Mouse (Mus musculus): ENCODE data around the gene Bcat1.

Gene Bcat1

DNA sequence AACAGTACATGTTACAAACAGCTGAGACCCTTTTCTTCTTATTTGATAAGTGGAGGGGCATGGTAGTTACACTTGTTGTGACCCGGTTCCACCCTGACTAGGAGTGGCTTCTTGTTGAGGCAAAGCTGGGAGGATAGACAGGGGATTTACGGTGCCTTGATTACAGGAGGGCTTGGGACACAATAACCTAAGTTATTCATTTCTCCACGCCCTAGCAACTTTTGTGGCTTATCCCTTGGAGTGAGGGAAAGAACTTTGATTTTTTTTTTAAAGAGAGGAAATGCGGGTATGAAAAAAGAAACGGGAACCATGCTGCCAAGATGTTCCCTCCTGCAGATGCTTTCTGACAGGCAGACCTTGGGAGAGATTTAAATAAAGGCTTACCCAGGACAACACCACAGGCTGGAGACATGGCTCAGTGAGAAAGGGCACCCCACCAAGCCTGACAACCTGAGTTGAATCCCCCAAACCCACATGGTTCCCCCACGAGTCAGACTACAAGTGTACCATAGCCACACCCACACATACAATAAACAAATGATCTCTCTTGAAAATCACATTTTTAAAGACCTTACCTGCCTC is 20.6 kb downstream of the Bcat1 start:
- no peak for DNase-seq (ENCODE audit: low spot score)

DNA sequence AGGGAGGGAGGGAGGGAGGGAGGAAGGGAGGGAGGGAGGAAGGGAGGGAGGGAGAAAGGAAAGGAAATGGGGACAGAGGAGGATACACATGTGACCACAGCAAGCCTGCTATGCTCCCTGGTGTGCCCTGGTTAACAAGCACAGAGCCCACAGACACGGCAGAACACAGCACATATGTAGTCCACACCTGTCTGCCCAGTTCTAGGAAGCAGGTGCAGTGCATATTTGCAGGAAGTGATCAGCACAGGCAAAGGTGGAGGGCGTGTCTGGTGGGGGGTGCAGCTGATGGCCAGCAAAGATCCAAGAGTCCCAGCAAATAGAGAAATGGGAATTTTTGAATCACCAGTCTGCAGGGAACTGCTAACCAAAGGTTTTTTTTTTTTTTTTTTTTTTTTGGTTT is 23.3 kb downstream of the Bcat1 start:
- no peak for DNase-seq (ENCODE audit: low spot score)

DNA sequence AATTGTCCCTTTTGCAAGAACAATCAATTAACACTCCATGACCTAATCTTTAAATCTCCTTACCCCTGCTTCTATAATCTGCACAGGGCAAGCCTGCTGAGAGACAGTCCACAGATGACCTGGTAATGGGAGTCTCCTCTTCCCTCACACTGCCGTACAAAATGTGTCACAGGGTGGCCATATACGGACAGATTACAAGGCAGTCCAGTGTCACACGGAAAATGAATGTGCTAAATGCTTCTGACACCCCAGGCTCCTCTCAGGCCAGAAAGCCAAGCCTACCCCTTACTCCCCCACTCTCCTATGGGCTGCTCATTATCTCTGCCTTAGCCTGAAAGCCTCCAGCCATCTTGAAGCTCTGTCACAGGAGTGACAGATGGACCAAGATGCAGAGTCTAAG is 25.1 kb downstream of the Bcat1 start:
- DNase-seq (ENCODE audit: low spot score), result no peak

DNA sequence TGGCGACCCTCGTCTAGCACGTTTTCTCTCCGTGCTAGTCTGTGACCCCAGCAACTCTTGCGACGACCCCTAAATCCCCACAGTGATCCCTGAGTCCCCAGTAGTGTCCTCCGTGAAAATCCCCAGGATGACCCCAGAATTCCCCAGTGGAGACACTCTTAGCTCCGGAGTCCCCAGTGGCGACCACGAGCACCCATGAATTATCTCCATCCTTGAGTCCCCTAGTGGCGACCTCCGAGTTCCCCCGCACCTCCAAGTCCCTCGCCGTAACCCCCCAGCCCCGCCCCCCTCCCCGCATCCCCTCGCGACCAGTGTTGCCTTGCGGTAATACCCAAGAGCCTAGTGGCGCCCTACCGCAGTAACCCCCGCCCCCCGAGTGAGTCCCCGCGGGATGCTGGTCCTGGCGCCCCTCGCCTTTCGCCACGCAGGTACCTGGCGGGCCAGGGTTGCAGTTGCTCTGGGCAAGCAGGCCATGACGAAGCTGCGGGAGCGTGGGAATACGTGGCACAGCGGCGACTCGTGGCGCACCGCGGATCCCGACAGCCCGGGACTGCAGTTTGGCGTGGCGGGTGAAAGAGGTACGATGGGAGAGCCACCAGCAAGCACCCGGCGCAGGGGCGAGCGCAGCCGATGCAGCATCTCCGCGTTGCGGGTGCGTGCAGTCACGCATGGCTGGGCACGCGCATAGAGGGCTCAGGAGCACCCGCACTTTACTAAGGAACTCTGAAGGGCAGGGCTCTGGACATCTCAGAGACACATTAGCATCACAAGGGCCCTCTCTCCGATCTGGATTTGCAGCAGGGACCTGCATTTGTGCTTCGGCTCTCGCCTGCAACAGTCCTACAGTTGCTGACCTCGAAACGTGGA is 27.6 kb downstream of the Bcat1 start:
- no peak for DNase-seq (ENCODE audit: low spot score)

DNA sequence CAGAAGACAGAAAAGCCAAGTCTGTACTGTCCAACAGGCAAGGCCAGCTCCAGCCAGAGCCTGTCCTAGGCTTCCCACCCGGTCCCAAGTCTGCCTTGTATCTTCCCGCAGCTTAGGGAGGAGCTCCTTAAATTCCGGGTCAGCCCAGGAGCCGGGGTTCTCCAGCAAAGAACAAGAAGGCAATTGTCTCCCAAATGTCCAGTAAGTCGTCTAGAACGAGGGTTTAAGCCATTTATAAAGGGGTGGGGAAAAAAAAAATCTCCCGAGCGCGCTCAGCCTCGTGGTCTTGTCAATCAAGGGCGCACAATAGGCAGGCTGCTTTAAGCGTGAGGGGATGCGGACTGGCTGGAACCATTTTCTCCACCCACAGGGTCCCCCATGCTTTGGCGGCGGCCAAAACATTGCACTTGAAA is 28.5 kb downstream of the Bcat1 start:
- DNase-seq (ENCODE audit: low spot score), result no peak

DNA sequence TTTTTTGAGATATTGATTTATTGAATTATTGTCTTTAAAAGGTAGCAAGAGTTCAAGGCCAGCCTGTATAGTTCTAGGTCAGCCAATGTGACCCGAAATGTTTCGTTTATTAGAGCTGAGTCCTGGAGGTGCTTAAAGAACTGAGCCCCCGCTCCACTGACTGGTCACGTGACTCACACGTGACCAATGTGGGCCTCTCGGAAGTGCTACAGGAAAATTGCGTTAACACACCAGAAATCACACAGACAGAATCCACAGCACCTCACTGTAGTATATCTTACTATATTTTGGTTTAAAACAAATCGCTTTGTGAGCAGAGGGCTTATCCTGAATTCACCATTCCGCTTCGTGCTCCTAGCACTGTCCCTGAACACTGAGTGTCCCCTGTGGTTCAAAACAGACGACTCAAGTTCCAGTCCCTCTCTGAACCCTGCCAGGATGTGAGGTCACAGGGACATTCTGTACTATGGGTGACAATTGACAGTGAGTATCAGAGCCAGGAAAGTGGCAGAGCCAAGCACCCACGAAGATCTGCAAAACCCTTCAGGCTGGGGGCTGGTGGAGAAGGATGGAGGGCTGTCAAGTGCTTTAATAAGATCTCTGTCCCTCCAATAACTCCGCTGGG is 29.6 kb downstream of the Bcat1 start:
- no peak for DNase-seq (ENCODE audit: low spot score)

DNA sequence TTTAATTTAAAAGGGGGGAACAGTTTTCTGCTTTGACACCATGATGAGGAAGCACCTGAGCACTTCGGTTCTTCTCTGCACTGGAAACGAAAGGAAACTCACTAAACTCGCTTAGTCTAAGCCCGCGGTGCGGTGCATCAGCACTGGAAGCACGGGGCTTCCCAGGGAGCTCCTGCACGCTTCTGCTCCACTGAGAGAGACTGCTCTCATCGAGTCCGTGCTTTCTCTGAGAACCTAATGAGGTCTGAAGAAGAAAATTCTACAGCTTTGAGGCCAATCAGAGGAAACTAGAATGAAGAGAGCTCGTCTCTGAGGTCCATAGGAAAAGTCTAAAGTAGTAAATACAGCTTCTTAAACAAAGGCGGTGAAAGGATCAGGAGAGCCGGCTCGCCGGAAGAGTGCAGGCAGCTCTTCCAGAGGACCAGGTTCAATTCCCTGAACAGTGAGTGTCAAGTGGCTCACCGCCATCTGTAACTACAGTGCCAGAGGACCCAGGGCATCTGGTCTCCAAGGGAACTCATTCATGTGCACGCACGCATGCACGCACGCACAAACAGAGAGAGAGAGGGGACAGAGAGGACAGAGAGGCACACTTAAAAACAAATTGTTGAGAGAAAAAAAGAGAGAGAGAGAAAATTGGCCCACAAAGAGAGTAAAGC is 30.9 kb downstream of the Bcat1 start:
- no peak for DNase-seq (ENCODE audit: low spot score)

DNA sequence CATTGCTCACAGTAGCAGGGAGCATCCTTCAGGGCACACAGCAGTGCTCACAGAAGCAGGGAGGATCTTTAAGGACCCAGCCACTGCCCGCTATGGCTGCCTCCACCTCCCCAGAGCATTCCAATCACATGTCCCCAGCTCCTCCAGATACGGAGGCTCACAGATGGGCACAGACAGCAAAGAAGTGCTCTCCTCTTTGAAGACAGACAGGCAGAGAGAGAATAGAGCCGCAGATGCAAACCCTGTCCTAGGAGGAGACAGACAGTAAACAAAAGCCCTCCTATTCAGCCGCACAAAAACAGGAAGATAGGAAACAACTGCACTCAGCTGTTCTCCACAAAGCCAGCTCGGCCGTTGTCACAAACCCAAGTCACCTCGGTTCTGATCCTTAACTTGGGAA is 35.3 kb downstream of the Bcat1 start:
- no peak for DNase-seq (ENCODE audit: low spot score)

DNA sequence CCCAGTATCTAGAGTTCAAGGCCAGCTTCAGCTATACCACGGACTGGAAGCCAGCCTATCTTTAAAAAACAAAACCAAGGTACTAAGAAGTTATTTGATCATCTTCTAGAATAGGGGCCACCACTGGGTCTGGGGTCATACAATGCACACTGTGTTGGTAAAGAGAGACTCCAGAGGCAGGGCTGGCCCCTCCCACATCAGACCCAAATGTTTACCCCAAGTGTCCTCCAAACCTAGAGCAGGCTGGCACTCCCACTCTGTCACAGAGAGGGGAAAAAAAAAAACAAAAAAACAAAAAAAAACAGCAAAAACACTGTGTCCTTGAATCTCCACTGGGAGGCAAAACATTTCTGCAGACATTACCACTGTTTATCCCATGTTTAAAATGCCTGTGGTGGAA is 38.4 kb downstream of the Bcat1 start:
- DNase-seq (ENCODE audit: low spot score), result no peak

DNA sequence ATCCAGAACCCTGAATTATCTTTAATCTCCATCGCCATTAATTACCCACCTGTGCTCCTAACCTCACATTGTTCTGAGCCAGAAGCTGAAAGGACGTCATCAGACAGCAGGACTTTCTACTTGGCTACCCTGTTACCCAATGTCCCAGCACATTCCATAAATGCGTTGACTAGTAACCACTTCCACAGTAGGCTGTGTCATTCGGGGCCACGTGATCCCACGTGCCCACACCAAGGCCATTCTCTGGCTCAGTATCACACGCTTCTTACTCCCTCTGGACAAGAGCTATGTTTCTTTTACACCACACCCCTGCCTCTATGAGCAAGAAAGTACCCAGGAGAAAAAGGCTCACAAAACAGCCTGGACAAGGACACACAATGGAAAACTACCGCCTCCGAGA is 40.6 kb downstream of the Bcat1 start:
- DNase-seq (ENCODE audit: low spot score), result no peak

DNA sequence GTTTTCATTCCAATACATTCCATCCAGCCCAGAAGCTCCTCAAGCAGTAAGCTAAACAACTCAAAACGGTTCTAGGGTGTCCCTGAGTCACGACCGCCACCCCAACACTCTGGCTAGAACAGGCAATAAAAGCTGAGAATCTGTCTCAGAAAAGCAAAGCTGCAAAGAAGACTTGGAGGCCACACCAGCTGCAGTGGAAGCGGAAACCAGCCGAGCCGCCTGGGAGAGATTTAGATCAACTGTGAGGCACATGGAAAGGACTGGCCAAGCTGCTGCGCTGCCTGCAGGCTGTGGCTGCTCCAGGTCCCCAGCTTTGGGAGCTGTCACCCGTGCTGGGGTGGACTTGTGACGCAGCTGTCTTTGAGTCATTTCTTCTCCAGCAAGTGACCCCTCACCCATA is 45.4 kb downstream of the Bcat1 start:
- no peak for DNase-seq (ENCODE audit: low spot score)

DNA sequence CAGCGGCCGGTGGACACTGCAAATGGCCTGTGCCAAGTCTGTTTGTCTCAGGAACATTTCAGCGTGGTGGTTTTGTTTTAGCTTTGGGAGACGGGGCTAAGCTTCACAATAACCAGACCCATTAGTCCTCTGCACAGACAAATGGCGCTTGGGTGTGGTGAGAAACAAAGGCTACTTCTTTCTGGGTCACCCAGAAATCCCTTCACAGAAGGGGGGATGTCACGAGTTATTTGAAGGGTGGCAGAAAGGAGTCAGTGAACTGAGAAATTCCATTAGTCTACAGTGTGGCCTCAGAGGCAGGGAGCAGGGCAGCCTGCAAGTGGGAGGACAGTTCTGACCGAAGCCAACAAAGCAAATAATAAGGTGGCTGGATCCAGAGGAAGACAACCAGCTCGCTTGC is 52.0 kb downstream of the Bcat1 start:
- DNase-seq (ENCODE audit: low spot score), result no peak

DNA sequence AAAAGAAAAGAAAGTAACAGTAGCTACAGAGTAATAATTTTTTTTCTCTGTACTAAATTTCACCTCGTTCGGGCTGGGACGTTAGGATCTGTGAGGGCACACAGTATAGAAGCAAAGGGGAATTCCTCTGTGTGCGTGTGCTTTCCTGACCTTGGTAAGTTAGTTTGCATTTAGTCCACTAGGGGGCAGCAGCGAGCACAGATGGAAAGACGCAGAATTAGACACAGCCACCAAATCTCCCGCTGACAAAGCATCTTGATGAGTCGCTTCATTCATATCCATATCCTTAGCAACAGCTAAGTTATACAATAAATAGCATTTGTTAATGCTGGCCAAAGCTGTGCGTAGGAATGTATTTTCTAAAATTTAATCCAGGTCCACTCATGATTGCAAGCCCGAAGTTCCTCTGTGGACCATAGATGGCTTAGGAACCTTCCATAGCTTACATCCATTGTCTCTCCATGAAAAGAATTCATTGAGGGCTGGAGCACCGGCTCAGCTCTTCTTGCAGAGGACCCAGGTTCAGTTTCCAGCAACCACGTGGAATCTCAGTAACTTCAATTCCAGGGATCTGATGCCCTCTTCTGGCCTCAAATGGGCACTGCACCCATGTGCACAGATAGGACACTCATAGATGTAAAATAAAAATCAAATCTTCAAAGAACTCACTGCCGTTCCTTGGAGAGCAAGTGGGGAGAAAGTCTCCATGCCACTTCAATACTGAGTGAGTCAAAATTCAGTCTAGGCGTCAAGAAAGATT is 52.8 kb downstream of the Bcat1 start:
- DNase-seq (ENCODE audit: low spot score), result peak; percentile 14

DNA sequence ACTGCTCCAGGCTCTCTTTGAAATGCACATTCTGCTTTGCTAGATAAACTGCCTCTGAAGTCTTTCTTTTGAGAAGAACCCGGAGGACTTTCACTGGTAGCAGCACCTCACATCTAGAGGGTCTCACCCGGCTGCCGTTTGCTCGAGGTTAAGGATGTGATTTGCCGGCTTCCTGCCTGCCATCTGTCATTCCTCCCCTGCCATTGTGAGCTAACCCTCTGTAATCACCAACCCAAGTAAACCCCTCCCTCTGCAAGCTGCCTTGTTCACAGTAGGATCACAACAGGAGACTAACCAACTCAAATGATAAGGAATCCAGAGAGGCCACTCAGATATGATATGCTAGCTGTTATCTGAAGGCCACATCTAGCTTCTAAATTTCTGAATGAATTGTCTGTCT is 53.6 kb downstream of the Bcat1 start:
- no peak for DNase-seq (ENCODE audit: low spot score)

DNA sequence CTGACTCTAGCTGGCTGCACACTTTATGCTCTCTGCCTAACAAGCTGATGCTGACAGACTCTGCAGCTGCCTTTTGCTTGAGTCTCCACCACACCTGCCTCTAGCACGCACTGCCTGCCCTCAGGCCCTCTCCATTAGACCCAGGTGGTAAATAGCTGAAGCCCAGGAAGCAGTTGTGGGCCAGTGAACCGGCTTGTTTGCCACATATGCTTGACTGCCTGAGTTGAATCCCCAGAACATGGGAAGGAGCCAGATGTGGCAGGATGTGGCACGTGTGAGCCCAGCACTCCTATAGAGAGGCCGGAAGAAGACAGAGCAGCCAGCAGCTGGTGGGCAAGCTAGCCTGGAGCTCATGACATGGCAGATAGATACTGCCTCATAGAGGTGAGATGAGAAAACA is 55.4 kb downstream of the Bcat1 start:
- no peak for DNase-seq (ENCODE audit: low spot score)

DNA sequence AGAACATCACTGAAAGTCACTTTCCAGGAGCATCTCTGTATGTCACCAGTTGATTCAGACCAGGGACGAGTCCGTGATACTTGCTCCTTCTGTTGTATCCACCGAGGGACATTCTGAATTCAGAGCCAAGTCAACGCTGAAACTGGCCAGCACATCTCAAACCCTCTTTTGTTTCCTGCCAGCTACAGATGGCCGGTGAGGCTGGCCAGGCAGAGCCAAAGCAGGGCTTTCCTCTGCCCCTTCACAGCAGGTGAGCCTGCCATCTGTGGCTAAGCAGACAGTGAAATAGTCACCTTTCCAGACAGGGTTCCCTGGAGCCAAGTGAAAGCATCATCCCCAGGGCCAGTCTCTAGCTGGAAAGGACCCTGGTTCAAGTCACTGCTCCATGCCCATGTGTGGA is 57.7 kb downstream of the Bcat1 start:
- no peak for DNase-seq (ENCODE audit: low spot score)

DNA sequence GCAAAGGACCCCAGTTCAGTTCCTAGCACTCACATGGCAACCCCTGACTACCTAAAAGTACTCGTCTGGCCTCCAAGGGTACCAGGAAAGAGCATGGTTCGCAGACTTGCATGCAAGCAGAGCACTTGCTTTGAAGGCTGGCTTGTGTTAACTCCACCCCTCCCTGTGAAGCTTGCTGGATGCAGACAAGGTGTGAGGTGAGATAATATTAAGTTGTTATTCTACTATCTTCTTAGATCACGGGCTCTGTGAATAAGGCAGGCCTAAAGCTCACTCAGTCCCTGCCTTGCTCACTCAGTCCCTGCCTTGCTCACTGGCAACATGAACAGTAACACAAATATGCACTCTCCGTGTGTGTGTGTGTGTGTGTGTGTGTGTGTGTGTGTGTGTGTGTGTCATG is 58.5 kb downstream of the Bcat1 start:
- DNase-seq (ENCODE audit: low spot score), result no peak

DNA sequence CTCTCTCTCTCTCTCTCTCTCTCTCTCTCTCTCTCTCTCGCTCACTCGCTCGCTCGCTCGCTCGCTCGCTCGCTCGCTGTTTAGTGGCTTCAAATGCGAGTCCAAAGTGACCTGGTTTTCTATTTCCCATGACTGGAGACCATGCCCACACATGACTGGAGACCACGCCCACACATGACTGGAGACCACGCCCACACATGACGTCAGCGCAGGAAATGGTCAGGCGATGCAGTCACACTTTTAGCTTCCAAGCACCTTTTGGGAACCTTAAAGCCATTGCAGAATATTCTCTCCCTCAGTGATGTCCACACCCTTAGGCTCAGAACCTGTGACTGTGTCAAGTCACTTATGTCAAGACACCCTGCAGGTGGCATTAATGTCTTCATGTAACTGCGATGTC is 59.3 kb downstream of the Bcat1 start:
- no peak for DNase-seq (ENCODE audit: low spot score)

DNA sequence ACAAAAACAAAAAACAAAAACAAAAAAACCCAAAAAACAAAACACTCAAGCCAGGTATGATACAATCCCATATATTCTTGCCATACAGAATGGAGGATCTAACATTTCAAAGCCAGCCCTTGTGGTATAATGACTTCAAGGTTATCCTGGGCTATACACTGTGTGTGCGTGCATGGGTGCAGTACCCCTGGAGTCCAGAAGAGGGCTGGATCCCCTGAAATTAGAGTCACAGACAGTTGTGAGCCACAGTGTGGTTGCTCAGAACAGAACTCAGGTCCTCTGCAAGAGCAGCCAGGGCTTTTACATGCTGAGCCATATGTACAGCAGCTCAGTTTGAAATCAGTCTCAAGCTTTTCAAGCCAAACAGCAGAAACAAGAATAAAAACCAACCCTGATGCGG is 61.0 kb downstream of the Bcat1 start:
- no peak for DNase-seq (ENCODE audit: low spot score)

DNA sequence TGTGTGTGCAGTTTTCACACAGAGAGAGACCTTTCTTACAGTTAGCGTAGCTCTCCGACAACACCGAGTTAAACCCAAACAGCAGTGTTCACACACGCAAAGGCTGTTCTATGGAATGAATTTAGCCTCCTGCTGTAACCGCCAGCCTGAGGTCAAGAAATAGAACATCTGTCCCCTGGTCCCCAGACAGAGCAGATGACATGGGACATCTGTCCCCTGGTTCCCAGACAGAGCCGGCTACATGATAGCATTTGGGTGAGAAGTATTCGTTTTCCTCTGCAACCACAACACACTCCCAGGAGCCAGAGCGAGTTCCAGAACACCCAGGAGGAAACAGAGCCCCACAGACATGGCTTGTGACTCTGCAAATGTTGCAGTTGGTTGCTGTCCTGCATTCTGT is 63.3 kb downstream of the Bcat1 start:
- DNase-seq (ENCODE audit: low spot score), result no peak

DNA sequence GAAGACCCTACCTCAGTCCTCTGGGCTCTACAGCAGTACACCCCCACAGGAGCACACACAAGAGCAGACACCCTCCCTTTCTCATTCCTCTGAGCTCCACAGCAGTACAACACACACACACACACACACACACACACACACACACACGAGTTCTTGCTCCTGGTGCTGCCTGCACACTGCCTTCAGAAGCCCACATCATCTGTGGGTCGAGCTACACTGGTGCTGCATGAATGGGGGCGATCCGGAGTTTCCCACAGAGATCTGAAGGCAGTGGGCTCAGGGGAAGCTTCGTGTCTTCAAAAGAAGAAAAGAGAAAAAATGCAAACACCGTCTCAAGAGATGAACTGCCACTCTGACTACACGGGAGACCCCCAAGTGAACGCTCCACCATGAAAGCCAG is 64.8 kb downstream of the Bcat1 start:
- no peak for DNase-seq (ENCODE audit: low spot score)
